Mouse (Mus musculus) heart, postnatal 36 days (tissue): ENCODE measurements around the gene Ptpn23. TPM values are rescaled to one million over a fixed set of nuclear protein-coding genes. Genes with fewer than 3 reads are reported as not detected.
"Not testable (repeated sequence)": the region's sequence is repeated elsewhere in the genome, so short reads cannot be mapped to it uniquely, and the experiment has no call there.

ENCODE experiments used
- DNase-seq, 2 experiments: peaks; one replicate each; pipeline ENCODE4 v3.0.0; 2021 to 2022
- intact Hi-C: fragments of 180-260 bp; cut with DNase I; formaldehyde crosslinking; loops from one replicate; pipeline ENCODE4 v1.15.1; 2025
- total RNA-seq, 2 experiments: library from RNA; stranded (reverse); gene quantifications; 2 replicates each; pipeline ENCODE4 v1.2.3; 2021

Ptpn23 gene
- total RNA-seq, 2 experiments from 2014 or later: 13.9 to 14.3 TPM

GRCm38 (mm10) chr9:110388011-110388410 lies 20.0 kb downstream of the Ptpn23 start:
- no peak for DNase-seq
- intact Hi-C loops: no loop called here

GRCm38 (mm10) chr9:110384369-110384929 lies 23.6 kb downstream of the Ptpn23 start:
- no peak for DNase-seq
- intact Hi-C loops: no loop called here

- DNase-seq: no peak
- intact Hi-C loops: no loop called here
Observed at GRCm38 (mm10) chr9:110381292-110381691, 26.7 kb downstream of the Ptpn23 start.

- intact Hi-C loops: no loop called here
- DNase-seq: no peak
Observed at GRCm38 (mm10) chr9:110380662-110381061, 27.4 kb downstream of the Ptpn23 start.

- intact Hi-C loops: no loop called here
- DNase-seq: no peak
Observed at GRCm38 (mm10) chr9:110379361-110379760, 28.7 kb downstream of the Ptpn23 start.

- intact Hi-C loops: not testable (repeated sequence)
Observed at GRCm38 (mm10) chr9:110377655-110378054, 30.4 kb downstream of the Ptpn23 start.

GRCm38 (mm10) chr9:110375668-110376067 lies 32.3 kb downstream of the Ptpn23 start:
- DNase-seq: no peak
- intact Hi-C loops: no loop called here

More at GRCm38 (mm10) chr9:110377655-110378054, 30.4 kb downstream of the Ptpn23 start:
- DNase-seq: not testable (repeated sequence)

- DNase-seq: no peak
- intact Hi-C loops: no loop called here
Observed at GRCm38 (mm10) chr9:110373871-110374270, 34.1 kb downstream of the Ptpn23 start.

GRCm38 (mm10) chr9:110369860-110370259 lies 38.2 kb downstream of the Ptpn23 start:
- intact Hi-C loops: no loop called here
- DNase-seq: no peak

- no peak for DNase-seq
Observed at GRCm38 (mm10) chr9:110366746-110367145, 41.3 kb downstream of the Ptpn23 start.

GRCm38 (mm10) chr9:110362337-110362736 lies 45.7 kb downstream of the Ptpn23 start:
- no peak for DNase-seq
- intact Hi-C loops: no loop called here

More at GRCm38 (mm10) chr9:110366746-110367145, 41.3 kb downstream of the Ptpn23 start:
- intact Hi-C loops: no loop called here

GRCm38 (mm10) chr9:110361299-110361698 lies 46.7 kb downstream of the Ptpn23 start:
- intact Hi-C loops: no loop called here
- no peak for DNase-seq

- intact Hi-C loops: no loop called here
Observed at GRCm38 (mm10) chr9:110358341-110358740, 49.7 kb downstream of the Ptpn23 start.

GRCm38 (mm10) chr9:110351932-110352632 lies 55.9 kb downstream of the Ptpn23 start:
- intact Hi-C loops: no loop called here
- DNase-seq: no peak

More at GRCm38 (mm10) chr9:110358341-110358740, 49.7 kb downstream of the Ptpn23 start:
- DNase-seq: no peak

GRCm38 (mm10) chr9:110351350-110351749 lies 56.7 kb downstream of the Ptpn23 start:
- DNase-seq: no peak
- intact Hi-C loops: no loop called here

GRCm38 (mm10) chr9:110350612-110351011 lies 57.4 kb downstream of the Ptpn23 start:
- intact Hi-C loops: no loop called here
- DNase-seq: no peak

- intact Hi-C loops: no loop called here
- no peak for DNase-seq
Observed at GRCm38 (mm10) chr9:110350188-110350587, 57.8 kb downstream of the Ptpn23 start.

- intact Hi-C loops: no loop called here
- no peak for DNase-seq
Observed at GRCm38 (mm10) chr9:110348899-110349298, 59.1 kb downstream of the Ptpn23 start.

GRCm38 (mm10) chr9:110345057-110345739 lies 62.8 kb downstream of the Ptpn23 start:
- DNase-seq: no peak
- intact Hi-C loops: no loop called here

GRCm38 (mm10) chr9:110343805-110344204 lies 64.2 kb downstream of the Ptpn23 start:
- DNase-seq: no peak
- intact Hi-C loops: no loop called here

- intact Hi-C loops: no loop called here
- DNase-seq: no peak
Observed at GRCm38 (mm10) chr9:110342008-110342407, 66.0 kb downstream of the Ptpn23 start.
